Mouse (Mus musculus) macrophage (primary cell): ENCODE results near the gene Clec12a. TPM values are rescaled to one million over a fixed set of nuclear protein-coding genes. Genes with fewer than 3 reads are reported as not detected.

ENCODE experiments used
- H3K27ac ChIP-seq: fragments of 350-480 bp; formaldehyde crosslinking; 2 replicates; pipeline ENCODE4 v1.9.0; 2021
- H3K36me3 ChIP-seq: fragments of 350-480 bp; formaldehyde crosslinking; 2 replicates; pipeline ENCODE4 v1.9.0; 2021; ENCODE audit errors: inconsistent target
- H3K4me3 ChIP-seq: fragments of 350-480 bp; formaldehyde crosslinking; 2 replicates; pipeline ENCODE4 v1.9.0; 2021; ENCODE audit errors: inconsistent target
- H3K79me2 ChIP-seq: fragments of 350-480 bp; formaldehyde crosslinking; 2 replicates; pipeline ENCODE4 v1.9.0; 2021; ENCODE audit errors: inconsistent target
- WGBS: methylation state at CpG from one replicate; pipeline ENCODE4 v1.1.7; 2026; ENCODE audit warnings: inconsistent platforms; ENCODE audit not compliant: missing documents; 5-methylcytosine and 5-hydroxymethylcytosine counted together
- polyA plus RNA-seq: library from polyadenylated mRNA; stranded (reverse); fragments of 250-400 nt; gene quantifications from 3 replicates; pipeline ENCODE4 v1.2.4, GENCODE M21; 2018; ENCODE audit warnings: inconsistent platforms

Gene Clec12a
- polyA plus RNA-seq, 1 experiment from 2014 or later, result 417 TPM

DNA sequence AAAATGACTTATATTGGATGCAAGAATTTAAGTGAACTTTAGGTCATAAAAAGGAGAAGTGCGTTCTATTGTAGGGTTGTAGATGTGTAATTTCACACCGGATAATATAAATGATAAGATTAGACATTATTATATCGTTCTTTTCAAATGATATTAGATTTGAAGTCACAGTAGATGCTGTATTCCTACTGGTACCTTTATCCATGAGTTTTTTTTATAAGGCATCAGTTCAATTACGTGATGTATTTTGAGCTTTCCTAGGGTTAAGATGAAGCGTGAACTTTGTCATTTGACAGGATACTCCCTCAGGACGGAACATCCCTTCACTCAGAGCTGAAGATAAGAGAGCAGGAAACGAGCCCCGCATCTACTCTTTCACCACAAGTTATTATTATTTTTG, 54.5 kb downstream of the Clec12a start, which contains the start of gene Clec1b:
Gene Clec1b, plus strand, starts transcription at position 301 of the 400 bp plus-strand sequence.
- H3K27ac ChIP-seq, result no peak within 1 kb of the TSS
- WGBS, result 90% methylated on average over 8 of the region's 8 CpGs
- no peak within 1 kb of the TSS for H3K4me3 ChIP-seq
- H3K36me3 ChIP-seq, result no peaks in the 10 kb centered on the region
- H3K79me2 ChIP-seq, result no peaks in the 10 kb centered on the region

DNA sequence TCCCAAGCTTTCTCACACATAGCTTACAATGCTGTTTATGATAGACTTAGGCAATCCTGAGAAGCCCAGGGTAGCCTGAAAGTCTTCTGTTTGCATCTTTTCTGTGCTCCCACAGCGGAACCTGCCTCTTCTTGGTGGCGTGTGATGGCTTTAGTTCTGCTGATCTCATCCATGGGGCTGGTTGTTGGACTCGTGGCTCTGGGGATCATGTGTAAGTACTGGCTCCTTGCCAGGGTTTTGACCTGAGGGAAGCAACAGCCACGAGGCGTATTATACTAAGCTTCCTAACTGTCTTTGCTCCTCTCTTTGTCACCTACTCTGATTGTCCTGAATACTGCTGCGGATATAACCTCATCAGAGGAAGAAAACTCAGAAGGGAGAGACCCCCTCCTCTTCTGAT, 57.5 kb downstream of the Clec12a start:
- no peak overlapping the region for H3K4me3 ChIP-seq
- H3K27ac ChIP-seq, result peak overlapping the region; percentile 24
- no peaks in the 10 kb centered on the region for H3K36me3 ChIP-seq
- WGBS, result 29% methylated on average over 6 of the region's 6 CpGs
- no peaks in the 10 kb centered on the region for H3K79me2 ChIP-seq

DNA sequence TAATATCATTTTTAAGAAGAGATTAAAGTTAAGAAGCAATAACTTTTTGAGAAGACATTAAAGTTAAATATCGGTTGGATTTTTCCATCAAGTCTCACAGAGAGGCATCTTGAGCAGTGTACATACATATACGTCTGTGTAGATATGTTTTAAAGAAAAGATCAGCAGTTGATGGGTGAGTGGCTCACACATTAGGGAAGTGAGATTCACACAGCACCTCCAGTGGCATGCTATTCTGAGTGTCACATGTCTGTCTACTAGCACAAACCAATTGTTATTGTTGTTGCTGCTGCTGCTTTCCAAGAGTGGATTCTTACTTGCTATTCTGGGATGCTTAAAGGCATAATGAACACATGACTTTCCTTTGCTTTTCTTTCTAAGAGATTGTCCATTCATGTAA, 59.9 kb downstream of the Clec12a start:
- no peak overlapping the region for H3K27ac ChIP-seq
- H3K4me3 ChIP-seq, result no peak overlapping the region
- 56% methylated on average over 2 of the region's 2 CpGs for WGBS
- H3K36me3 ChIP-seq, result no peaks in the 10 kb centered on the region
- no peaks in the 10 kb centered on the region for H3K79me2 ChIP-seq

DNA sequence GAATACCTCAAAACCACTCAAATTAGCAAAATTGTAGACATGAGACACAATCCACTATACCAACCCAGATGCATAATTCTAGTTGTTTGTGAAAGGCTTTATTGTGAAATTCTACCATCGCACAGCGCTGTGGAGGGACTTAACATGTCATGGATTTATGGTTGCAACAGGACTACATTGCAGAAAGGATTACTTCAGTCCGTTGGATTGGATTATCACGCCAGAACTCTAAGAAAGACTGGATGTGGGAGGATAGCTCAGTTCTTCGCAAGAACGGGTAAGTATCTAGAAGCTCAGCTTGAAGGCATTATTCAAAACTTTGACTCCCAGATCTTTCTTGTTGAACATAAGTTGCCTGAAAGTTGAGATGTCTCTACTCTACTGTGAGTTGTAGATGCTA, 60.9 kb downstream of the Clec12a start:
- no peaks in the 10 kb centered on the region for H3K36me3 ChIP-seq
- no peak overlapping the region for H3K27ac ChIP-seq
- no peak overlapping the region for H3K4me3 ChIP-seq
- WGBS, result 79% methylated on average over 6 of the region's 6 CpGs
- no peaks in the 10 kb centered on the region for H3K79me2 ChIP-seq

DNA sequence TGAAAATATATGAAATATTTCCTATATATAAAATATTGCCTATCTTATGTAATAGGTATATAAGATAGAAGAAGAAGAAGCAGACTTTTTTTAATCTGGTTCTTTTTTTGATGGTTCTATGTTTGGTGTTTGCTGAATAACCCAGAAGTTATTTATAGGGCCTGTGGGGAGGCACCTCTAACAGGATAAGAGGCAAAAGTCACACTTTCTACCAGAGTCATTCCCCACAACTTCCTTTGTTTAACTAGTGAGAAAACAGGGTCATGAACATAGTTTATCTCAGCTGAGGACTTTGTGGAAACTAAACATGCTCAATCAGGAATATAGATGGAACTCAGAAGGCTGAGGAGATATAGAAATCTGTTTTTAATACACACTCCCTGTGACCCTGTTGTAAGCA, 63.5 kb downstream of the Clec12a start:
- no peak overlapping the region for H3K4me3 ChIP-seq
- H3K36me3 ChIP-seq, result no peaks in the 10 kb centered on the region
- H3K27ac ChIP-seq, result peak overlapping the region; percentile 86
- no peaks in the 10 kb centered on the region for H3K79me2 ChIP-seq

DNA sequence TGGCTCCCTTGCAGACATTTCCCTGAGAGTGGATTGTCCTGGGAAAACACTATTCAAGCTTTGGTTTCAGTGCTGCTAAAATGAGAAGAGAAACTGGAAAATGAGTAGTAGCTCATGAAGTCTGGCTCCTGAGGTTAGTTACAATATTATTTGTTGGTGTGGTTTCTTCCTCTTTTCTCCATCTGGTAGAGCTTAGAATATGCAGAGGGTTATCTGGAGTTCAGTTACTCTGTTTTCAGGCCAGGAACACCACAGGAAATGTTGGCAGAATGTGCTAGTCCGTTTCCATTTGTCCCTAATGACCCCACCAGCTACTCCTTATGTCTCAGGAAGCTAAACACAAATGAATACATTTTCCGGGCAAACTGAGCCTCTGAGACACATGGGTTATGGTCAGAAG, 64.8 kb downstream of the Clec12a start:
- Histone ChIP-seq H3K27ac (peak overlapping the region; percentile 86), H3K36me3 (no peaks in the 10 kb centered on the region), H3K79me2 (no peaks in the 10 kb centered on the region), H3K4me3 (no peak overlapping the region)
- 3% methylated on average over 2 of the region's 2 CpGs for WGBS

DNA sequence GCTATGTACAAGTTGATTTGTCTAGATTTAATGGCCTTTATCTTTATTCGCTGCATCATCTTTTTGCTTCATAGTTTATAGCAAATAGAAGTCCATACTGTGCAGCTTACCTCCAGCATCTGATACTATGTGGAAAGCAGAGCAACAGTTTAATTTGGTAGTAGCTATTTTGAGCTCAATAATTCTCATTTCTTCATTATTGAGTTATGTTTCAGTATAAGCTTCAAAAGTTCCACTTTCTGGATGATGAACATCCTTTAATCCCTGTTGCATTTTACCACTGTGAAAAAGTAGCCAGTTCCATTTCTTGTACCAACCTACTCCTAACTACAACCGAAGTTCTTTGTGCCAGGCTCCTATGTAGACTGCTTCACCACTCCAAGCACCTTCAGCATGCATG, 66.1 kb downstream of the Clec12a start, which contains the start of gene Clec9a:
Gene Clec9a, plus strand, starts transcription at position 301 of the 400 bp plus-strand sequence.
- 86% methylated on average over 2 of the region's 2 CpGs for WGBS
- H3K79me2 ChIP-seq, result no peaks in the 10 kb centered on the region
- no peak within 1 kb of the TSS for H3K4me3 ChIP-seq
- H3K27ac ChIP-seq, result peak within 1 kb of the TSS; percentile 86
- H3K36me3 ChIP-seq, result no peaks in the 10 kb centered on the region

DNA sequence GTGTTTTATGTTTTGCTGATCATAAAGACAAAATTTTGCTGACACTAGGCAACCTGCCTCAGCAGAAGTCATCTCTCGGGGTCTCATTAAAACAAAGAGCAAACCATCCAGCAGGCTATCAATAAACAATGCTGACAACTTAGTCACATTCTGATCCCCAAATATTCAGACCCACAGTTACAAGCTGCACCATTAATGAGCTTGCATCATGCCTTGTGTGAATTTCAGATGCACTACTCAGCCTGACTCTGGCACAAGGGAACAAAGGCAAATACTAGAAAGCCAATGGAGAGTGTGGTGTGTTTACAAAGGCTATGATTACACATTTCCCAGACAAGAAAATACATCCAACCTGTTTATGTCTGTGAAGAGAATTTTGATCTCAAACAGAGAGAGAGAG, 71.7 kb downstream of the Clec12a start:
- WGBS, result 94% methylated on average over 1 of the region's 1 CpGs
- H3K4me3 ChIP-seq, result no peak overlapping the region
- no peaks in the 10 kb centered on the region for H3K79me2 ChIP-seq
- no peaks in the 10 kb centered on the region for H3K36me3 ChIP-seq
- H3K27ac ChIP-seq, result no peak overlapping the region

Other genes starting within 250 kb of the Clec12a start
- gene Clec2e, start 241.8 kb upstream of the Clec12a start, polyA plus RNA-seq, result 0.06 TPM in 1 of 3 replicates, not detected in the others
- gene Clec2d, start 162.1 kb upstream of the Clec12a start, polyA plus RNA-seq, result 120 to 201 TPM (median 122 TPM) in 3 replicates
- gene Cd69, start 67.3 kb upstream of the Clec12a start, polyA plus RNA-seq, result 2.4 to 12.8 TPM (median 4.1 TPM) in 3 replicates
- not detected in 3 replicates for gene 4922502D21Rik, start 10.9 kb upstream of the Clec12a start, polyA plus RNA-seq
- gene Clec12b, start 43.2 kb downstream of the Clec12a start, polyA plus RNA-seq, result not detected in 3 replicates
- 0.93 to 5.0 TPM (median 1.5 TPM) in 3 replicates for gene Clec1b, start 54.6 kb downstream of the Clec12a start, polyA plus RNA-seq
- gene Clec9a, start 66.2 kb downstream of the Clec12a start, polyA plus RNA-seq, result 0.48 to 1.2 TPM in 2 of 3 replicates, not detected in the other
- 0.12 to 0.80 TPM (median 0.65 TPM) in 3 replicates for gene Clec1a, start 109.3 kb downstream of the Clec12a start, polyA plus RNA-seq
- 0.28 to 0.32 TPM (median 0.30 TPM) in 3 replicates for gene Olr1, start 164.5 kb downstream of the Clec12a start, polyA plus RNA-seq
- not detected in 3 replicates for gene Tmem52b, start 169.9 kb downstream of the Clec12a start, polyA plus RNA-seq
- gene Gabarapl1, start 190.5 kb downstream of the Clec12a start, polyA plus RNA-seq, result 89.2 to 276 TPM (median 184 TPM) in 3 replicates
- not detected in 3 replicates for gene Klre1, start 235.2 kb downstream of the Clec12a start, polyA plus RNA-seq
- gene Klrd1, start 249.1 kb downstream of the Clec12a start, polyA plus RNA-seq, result 0.64 to 1.4 TPM (median 0.66 TPM) in 3 replicates